Mouse (Mus musculus): ENCODE data around the gene Bahcc1. TPM values are rescaled to one million over a fixed set of nuclear protein-coding genes. Genes with fewer than 3 reads are reported as not detected.

The Bahcc1 gene
- 19.9 and 20.3 TPM in 2 replicates for polyA plus RNA-seq (2016; fragmentation: Nextera tagmentation; extraction: Ambion mirVana)

DNA sequence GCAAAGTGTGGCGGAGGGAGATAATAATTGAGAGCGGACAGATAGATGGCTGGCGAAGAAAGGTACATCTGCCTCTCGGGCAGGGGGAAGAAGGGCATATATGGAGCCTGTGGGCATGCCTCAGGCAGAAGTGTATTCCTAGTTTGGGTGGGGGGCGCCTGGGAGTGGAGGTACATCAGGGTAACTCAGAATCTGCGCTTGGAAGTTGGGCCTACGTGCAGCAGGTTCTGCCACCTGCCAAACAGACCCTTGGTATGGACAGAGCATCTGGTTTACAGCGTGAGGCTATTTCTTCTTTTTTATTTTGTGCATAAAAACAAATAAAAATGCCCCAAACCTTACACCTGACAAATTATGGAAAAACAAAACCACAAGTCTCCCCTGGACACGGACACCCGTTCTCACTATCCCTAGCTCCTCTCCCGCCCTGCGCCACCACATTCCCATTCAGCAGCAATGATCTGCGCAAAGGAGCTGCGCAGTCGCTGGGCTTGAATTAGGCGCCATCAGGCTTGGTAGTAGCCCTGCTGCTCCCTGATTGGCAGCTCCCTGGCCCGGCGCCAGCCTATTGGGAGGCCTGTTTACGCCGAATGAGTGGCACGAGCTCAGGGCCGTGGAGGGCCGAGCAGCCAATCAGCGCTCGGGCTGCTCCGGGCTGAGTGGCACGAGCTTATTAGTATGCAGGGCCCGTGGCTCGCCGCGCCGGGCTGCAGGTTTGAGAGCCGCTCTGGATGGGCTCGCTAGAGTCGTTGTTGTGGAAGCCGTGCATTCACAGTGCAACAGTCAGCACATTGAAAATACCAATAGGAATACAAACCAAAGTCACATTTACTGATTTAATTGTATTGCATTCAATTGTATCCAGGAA lies at the start of gene Bahcc1:
Gene Bahcc1, plus strand, starts transcription at position 718 of the 868 bp plus-strand sequence.
- H3K36me3 ChIP-seq: peaks cover 8% of the 10 kb centered on the region
- H3K4me1 ChIP-seq: peaks cover 56% of the 10 kb centered on the region
- 3% methylated on average over 36 of the region's 36 CpGs for WGBS
- peak within 1 kb of the TSS; percentile 100 for H3K27ac ChIP-seq
- DNase-seq (ENCODE audit: low spot score): peak; percentile 99
- H3K4me3 ChIP-seq: peak within 1 kb of the TSS; percentile 96
- H3K27me3 ChIP-seq (ENCODE audit: low read depth, poor library complexity, severe bottlenecking): no peaks in the 10 kb centered on the region
- no peaks in the 10 kb centered on the region for H3K9me3 ChIP-seq (replicated peaks)

DNA sequence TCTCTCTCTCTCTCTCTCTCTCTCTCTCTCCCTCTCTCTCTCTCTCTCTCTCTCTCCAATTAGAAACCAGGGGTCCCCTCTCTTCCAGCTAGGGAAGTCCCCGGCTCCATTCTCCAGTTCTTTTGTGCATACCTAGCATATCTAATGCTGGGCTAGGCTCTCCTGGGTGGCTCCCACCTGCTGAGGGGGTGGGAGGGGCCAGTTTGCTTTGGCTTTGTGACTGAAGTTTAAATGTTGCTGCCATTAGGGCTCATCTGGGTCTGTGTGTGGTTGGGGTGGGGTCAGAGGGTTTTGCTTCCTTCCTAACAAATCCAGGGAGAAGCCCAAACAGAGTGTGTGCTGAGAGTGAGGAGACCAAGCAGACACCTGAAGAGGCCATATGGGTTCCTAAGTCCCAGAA lies 49.6 kb upstream of the Bahcc1 start:
- WGBS: 62% methylated on average over 1 of the region's 1 CpGs
- no peaks in the 10 kb centered on the region for H3K9me3 ChIP-seq (replicated peaks)
- no peak for DNase-seq (ENCODE audit: low spot score)
- H3K27ac ChIP-seq: peak overlapping the region; percentile 98
- 0 out of 2 replicates have a peak, but pooled peaks cover 3% of the 10 kb centered on the region for H3K27me3 ChIP-seq (ENCODE audit: low read depth, poor library complexity, severe bottlenecking)
- H3K36me3 ChIP-seq: peaks cover 18% of the 10 kb centered on the region
- H3K4me1 ChIP-seq: peaks cover 65% of the 10 kb centered on the region
- H3K4me3 ChIP-seq: 0 out of 2 replicates have a peak overlapping the region, but pooled peaks have one; percentile 79

DNA sequence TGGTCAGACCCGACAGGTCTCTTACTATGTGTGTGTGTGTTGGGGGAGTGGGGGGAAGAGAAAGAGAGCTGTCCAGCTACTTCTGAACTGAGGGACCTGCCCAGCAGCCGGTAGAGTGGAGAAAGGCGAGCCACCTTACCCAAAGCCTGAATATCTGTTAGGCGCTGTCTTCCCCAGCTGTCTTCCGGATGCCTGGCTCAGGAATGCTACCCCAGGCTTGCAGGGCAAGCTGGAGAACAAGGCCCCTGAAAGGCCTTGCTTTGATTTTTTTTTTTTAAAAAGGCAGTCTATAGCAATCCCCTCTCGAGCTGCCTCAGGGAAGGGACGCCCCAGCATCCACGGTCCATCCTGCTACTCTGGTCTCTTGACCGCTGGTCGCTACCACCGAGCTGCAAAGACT lies 49.0 kb upstream of the Bahcc1 start:
- H3K4me1 ChIP-seq: peaks cover 65% of the 10 kb centered on the region
- no peaks in the 10 kb centered on the region for H3K27me3 ChIP-seq (ENCODE audit: low read depth, poor library complexity, severe bottlenecking)
- peaks cover 21% of the 10 kb centered on the region for H3K36me3 ChIP-seq
- H3K27ac ChIP-seq: peak overlapping the region; percentile 98
- no peaks in the 10 kb centered on the region for H3K9me3 ChIP-seq (replicated peaks)
- DNase-seq (ENCODE audit: low spot score): no peak
- 30% methylated on average over 11 of the region's 11 CpGs for WGBS
- H3K4me3 ChIP-seq: peak overlapping the region; percentile 79; the same call in 1 of the 2 replicates

- 2% methylated on average over 16 of the region's 16 CpGs for WGBS
- Histone ChIP-seq H3K4me1 (peaks cover 60% of the 10 kb centered on the region), H3K36me3 (peaks cover 21% of the 10 kb centered on the region), H3K4me3 (peak overlapping the region; percentile 79), H3K27ac (peak overlapping the region; percentile 98), H3K9me3 (replicated peaks) (no peaks in the 10 kb centered on the region), H3K27me3 (ENCODE audit: low read depth, poor library complexity, severe bottlenecking) (no peaks in the 10 kb centered on the region)
- DNase-seq (ENCODE audit: low spot score): peak; percentile 68
Observed at GRCm38 (mm10) chr11:120184371-120185315, 48.1 kb upstream of the Bahcc1 start.

DNA sequence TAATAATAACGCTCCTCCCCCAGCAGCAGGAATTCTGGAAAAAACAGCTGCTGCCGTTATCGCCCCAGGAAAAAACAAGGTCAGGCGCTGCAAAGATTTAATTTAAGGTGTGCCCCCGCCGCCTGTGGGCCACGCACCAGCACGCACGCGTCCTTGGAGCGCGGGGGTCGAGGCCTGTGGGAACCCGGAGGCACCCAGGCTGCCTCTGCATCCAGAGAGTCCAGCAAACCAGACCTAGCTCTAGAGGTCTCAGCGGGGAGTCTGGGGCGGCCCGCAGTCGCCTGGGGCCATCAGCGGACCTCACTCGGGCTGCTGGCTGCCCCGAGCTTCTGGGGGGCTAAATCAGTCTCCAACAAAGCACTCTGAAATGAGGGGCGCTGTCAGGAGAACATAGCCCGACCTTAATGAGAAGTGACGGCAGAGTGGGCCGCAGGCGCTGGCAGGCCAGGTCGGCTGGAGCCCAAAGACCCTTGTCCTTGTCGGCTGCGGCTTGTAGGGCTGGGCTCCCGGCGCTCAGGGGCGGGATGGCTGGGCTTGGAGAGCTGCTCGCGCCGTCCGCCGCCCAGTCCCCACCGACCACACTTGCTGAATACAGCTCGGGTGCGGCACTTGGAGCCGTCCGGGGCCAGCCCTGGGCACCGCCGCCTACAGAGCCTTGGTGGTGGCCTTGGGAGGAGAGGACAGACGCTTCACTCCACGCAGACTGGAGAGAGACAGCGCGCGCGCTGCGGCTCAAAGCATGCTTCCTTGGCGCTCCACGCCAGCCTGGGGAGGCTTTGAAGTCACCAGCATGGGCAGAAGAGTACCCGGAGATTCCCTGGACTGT lies 47.2 kb upstream of the Bahcc1 start:
- Histone ChIP-seq H3K36me3 (peaks cover 18% of the 10 kb centered on the region), H3K27me3 (ENCODE audit: low read depth, poor library complexity, severe bottlenecking) (no peaks in the 10 kb centered on the region), H3K4me1 (peaks cover 61% of the 10 kb centered on the region), H3K4me3 (peak overlapping the region; percentile 79), H3K27ac (peak overlapping the region; percentile 98), H3K9me3 (replicated peaks) (no peaks in the 10 kb centered on the region)
- WGBS: under 1% methylated on average over 54 of the region's 54 CpGs
- peak; percentile 82 for DNase-seq (ENCODE audit: low spot score)

DNA sequence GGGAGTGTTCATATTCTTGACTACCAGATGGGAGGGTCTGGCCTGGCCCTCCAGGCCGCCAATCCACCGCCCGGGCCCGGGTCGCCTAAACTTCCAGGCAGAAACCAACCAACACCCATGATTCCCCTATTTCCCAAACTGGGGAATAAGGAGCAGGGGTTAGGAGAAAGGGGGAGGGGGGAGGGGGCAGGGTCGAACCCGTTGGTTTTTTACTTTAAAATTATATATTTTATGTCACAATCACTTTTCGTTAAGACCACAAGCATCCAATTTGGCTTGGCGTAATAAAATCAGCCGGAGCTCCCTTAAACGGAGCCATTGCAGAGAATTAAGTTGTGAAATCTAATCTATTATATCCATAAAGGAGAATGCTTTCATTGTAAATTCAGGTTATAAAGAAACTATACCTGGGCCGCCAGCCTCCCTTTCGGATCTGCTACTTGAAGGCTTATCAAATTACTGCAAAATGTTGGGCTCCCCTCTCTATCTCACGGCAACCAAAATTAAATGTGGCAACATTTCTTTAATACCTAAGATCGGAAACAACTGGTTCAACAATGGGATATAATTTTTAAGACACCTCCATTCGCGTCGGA lies 46.5 kb upstream of the Bahcc1 start:
- Histone ChIP-seq H3K9me3 (replicated peaks) (no peaks in the 10 kb centered on the region), H3K4me1 (peaks cover 67% of the 10 kb centered on the region), H3K27ac (peak overlapping the region; percentile 98), H3K4me3 (peak overlapping the region; percentile 79), H3K36me3 (peaks cover 18% of the 10 kb centered on the region), H3K27me3 (ENCODE audit: low read depth, poor library complexity, severe bottlenecking) (no peaks in the 10 kb centered on the region)
- no peak for DNase-seq (ENCODE audit: low spot score)
- 3% methylated on average over 18 of the region's 18 CpGs for WGBS

DNA sequence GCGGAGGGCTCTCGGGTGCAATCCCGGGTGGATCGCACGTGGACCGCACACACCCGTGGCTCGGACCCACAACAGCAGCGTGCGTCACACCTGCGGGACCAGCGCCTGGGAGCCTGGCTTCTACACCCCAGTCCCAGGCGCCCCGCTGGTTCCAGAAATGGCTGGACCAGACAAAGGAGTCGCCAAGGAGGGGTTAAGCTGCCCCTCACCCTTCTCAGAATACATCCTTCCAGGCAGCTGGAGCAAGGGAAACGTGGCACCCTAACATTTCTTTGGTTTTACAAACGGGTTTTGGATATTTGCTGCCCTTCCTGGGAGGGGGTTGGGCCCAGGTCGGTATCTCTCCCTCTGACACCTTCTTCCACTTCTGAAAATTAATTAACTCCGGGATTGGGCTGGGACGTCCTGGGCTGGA lies 45.9 kb upstream of the Bahcc1 start:
- Histone ChIP-seq H3K36me3 (peaks cover 18% of the 10 kb centered on the region), H3K4me1 (peaks cover 69% of the 10 kb centered on the region), H3K4me3 (peak overlapping the region; percentile 79), H3K9me3 (replicated peaks) (no peaks in the 10 kb centered on the region), H3K27me3 (ENCODE audit: low read depth, poor library complexity, severe bottlenecking) (no peaks in the 10 kb centered on the region), H3K27ac (peak overlapping the region; percentile 98)
- under 1% methylated on average over 20 of the region's 20 CpGs for WGBS
- peak; percentile 83 for DNase-seq (ENCODE audit: low spot score)

GRCm38 (mm10) chr11:120187236-120188101 lies 45.3 kb upstream of the Bahcc1 start:
- peaks cover 63% of the 10 kb centered on the region for H3K4me1 ChIP-seq
- H3K9me3 ChIP-seq (replicated peaks): no peaks in the 10 kb centered on the region
- DNase-seq (ENCODE audit: low spot score): peak; percentile 86
- no peaks in the 10 kb centered on the region for H3K27me3 ChIP-seq (ENCODE audit: low read depth, poor library complexity, severe bottlenecking)
- peak overlapping the region; percentile 79 for H3K4me3 ChIP-seq
- under 1% methylated on average over 43 of the region's 43 CpGs for WGBS
- peaks cover 18% of the 10 kb centered on the region for H3K36me3 ChIP-seq
- peak overlapping the region; percentile 98 for H3K27ac ChIP-seq

DNA sequence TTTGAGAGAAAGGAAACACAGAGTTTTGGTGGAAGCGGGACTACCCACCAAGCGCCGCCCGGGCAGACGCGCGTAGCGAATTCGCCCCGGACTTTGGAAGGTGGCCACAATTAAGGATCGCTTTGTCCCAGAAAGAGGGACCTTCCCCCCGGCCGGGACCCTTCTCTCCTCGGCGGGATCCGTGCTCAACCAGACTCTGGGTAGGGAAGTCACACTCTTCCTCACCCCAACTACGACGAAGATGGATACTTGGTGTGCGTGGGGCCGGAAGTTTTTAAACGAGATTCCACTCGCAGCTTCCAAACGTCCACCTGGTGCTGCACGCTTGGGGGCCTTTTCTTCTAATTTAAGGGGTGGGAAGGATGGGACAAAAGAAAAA lies 44.7 kb upstream of the Bahcc1 start:
- H3K4me3 ChIP-seq: peak overlapping the region; percentile 79
- H3K36me3 ChIP-seq: peaks cover 18% of the 10 kb centered on the region
- H3K9me3 ChIP-seq (replicated peaks): no peaks in the 10 kb centered on the region
- peaks cover 56% of the 10 kb centered on the region for H3K4me1 ChIP-seq
- H3K27me3 ChIP-seq (ENCODE audit: low read depth, poor library complexity, severe bottlenecking): no peaks in the 10 kb centered on the region
- under 1% methylated on average over 24 of the region's 24 CpGs for WGBS
- DNase-seq (ENCODE audit: low spot score): peak; percentile 73
- peak overlapping the region; percentile 98 for H3K27ac ChIP-seq

- DNase-seq (ENCODE audit: low spot score): peak; percentile 69
- peaks cover 50% of the 10 kb centered on the region for H3K4me1 ChIP-seq
- H3K4me3 ChIP-seq: peak overlapping the region; percentile 79
- no peaks in the 10 kb centered on the region for H3K27me3 ChIP-seq (ENCODE audit: low read depth, poor library complexity, severe bottlenecking)
- H3K9me3 ChIP-seq (replicated peaks): no peaks in the 10 kb centered on the region
- H3K36me3 ChIP-seq: peaks cover 18% of the 10 kb centered on the region
- H3K27ac ChIP-seq: peak overlapping the region; percentile 98
- under 1% methylated on average over 41 of the region's 41 CpGs for WGBS
Observed at GRCm38 (mm10) chr11:120188481-120189441, 44.0 kb upstream of the Bahcc1 start.
